Mouse (Mus musculus): ENCODE measurements at regions not wholly inside any gene's neighbourhood (a gene's known extent, or its start where the extent isn't known, plus 50 kb on each side); places are given as distances from the start of the nearest gene placed in this dataset.

DNA sequence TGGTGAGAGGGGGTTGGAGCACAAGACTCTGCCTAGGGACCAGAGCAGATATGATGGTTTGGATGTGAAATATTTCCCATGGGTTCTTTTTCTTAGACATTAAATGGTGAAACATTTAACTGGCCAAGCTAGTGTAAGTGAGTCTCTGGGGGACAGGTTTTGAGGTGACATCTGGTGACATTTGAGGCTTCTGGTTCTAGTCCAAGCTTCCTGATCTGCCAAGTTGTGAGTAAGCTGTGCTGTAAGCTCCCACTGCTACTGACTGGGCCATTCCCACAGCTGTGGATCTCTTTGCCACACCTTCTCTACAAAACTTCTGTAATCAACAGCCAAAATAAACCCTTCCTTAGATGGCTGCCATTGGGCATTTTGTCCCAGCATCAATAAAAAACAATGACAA, 264.4 kb downstream of the Cbln1 start:
- Histone ChIP-seq H3K36me3 (ENCODE audit: insufficient read depth, low read length) (no peaks in the 10 kb centered on the region), H3K4me3 (ENCODE audit: low read depth, low read length) (no peak overlapping the region), H3K9me3 (ENCODE audit: low read length) (no peaks in the 10 kb centered on the region), H3K9ac (replicated peaks; ENCODE audit: low read depth) (no peak overlapping the region), H3K27me3 (replicated peaks; ENCODE audit: insufficient read depth, low read length) (no peaks in the 10 kb centered on the region), H3K4me1 (ENCODE audit: insufficient read depth, low read depth, low read length) (no peaks in the 10 kb centered on the region), H3K27ac (ENCODE audit: low read length) (no peak overlapping the region), H3K4me2 (replicated peaks; ENCODE audit: low read depth, low read length) (no peak overlapping the region)
- DNase-seq (ENCODE audit: low spot score), result no peak
- ATAC-seq, result no peak
- TF ChIP-seq EP300 (IDR thresholded peaks at IDR 0.05), result no peak
- no peak for TF ChIP-seq CTCF (IDR thresholded peaks at IDR 0.05)

DNA sequence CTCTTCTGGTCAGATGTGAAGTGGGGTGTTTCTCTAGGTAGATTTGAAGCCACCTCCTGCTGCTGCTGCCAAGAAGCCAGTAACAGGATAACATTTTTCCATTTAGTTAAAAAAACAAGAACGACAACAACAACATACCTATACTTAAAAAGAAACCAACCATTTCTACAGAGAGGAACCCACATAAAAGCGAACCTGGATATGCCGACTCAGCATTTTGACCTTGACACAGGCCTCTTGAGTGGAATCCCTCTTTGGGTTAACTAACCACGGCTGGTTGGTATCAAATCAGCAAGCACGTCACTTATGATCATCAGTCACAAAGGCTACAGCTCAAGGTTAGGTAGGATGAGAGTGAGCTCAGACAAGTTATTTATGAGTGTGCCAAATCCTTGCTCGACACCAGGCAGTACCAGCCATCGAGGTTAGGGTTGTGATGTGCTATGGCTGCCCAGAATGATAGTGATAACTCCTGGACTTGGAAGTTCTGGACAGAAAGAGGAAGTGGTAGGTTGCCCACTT, 269.7 kb downstream of the Cbln1 start:
- ATAC-seq (no peak), DNase-seq (ENCODE audit: low spot score) (no peak)
- TF ChIP-seq EP300 (IDR thresholded peaks at IDR 0.05) (no peak), CTCF (IDR thresholded peaks at IDR 0.05) (no peak)
- Histone ChIP-seq H3K4me3 (ENCODE audit: low read depth, low read length) (no peak overlapping the region), H3K4me1 (ENCODE audit: insufficient read depth, low read depth, low read length) (no peaks in the 10 kb centered on the region; the same call in 1 of the 2 replicates), H3K27ac (ENCODE audit: low read length) (no peak overlapping the region), H3K4me2 (replicated peaks; ENCODE audit: low read depth, low read length) (no peak overlapping the region), H3K9me3 (ENCODE audit: low read length) (no peaks in the 10 kb centered on the region), H3K36me3 (ENCODE audit: insufficient read depth, low read length) (no peaks in the 10 kb centered on the region), H3K9ac (replicated peaks; ENCODE audit: low read depth) (no peak overlapping the region), H3K27me3 (replicated peaks; ENCODE audit: insufficient read depth, low read length) (no peaks in the 10 kb centered on the region)
- 73% methylated on average over 7 of the region's 7 CpGs for WGBS

DNA sequence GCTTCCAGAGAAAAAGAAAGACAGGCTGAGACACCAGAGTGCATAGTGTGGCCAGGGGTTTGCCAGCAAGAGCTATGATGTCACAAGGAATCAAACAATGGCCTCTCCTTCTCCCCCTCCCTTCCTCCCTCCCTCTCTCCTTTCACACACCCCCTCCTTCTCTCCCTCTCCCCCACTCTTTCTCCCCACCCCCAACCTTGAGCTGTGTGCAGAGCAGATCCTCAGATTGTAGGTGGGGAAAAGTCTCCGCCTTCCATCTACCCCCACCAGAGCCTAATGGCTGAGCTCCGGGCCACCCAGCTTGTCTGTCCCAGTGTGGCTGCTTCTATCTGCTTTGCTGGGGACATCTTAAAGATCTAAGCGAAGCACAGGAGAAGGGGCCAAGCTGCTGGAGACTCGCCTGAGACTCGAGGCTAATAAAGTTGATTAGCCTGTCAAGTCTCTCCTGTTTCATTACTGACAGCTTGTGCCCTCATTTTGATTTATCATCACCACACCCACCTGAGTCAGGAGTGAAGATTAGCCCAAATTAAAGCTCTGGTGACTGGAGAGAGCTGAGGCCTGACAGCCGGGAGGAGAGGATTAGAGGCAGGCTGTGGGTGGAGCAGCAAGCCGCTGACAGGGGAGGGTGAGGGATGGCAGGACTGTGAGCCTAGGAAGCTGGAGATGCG, 272.8 kb downstream of the Cbln1 start:
- H3K27me3 ChIP-seq (replicated peaks; ENCODE audit: insufficient read depth, low read length), result no peaks in the 10 kb centered on the region
- no peak overlapping the region for H3K4me3 ChIP-seq (ENCODE audit: low read depth, low read length)
- ATAC-seq (no peak), DNase-seq (ENCODE audit: low spot score) (no peak)
- H3K27ac ChIP-seq (ENCODE audit: low read length), result no peak overlapping the region
- H3K4me1 ChIP-seq (ENCODE audit: insufficient read depth, low read depth, low read length), result no peaks in the 10 kb centered on the region; the same call in 1 of the 2 replicates
- H3K9ac ChIP-seq (replicated peaks; ENCODE audit: low read depth), result no peak overlapping the region
- TF ChIP-seq EP300 (IDR thresholded peaks at IDR 0.05) (no peak), CTCF (IDR thresholded peaks at IDR 0.05) (no peak)
- no peak overlapping the region for H3K4me2 ChIP-seq (replicated peaks; ENCODE audit: low read depth, low read length)
- no peaks in the 10 kb centered on the region for H3K36me3 ChIP-seq (ENCODE audit: insufficient read depth, low read length)
- no peaks in the 10 kb centered on the region for H3K9me3 ChIP-seq (ENCODE audit: low read length)
- 4% methylated on average over 8 of the region's 8 CpGs for WGBS

DNA sequence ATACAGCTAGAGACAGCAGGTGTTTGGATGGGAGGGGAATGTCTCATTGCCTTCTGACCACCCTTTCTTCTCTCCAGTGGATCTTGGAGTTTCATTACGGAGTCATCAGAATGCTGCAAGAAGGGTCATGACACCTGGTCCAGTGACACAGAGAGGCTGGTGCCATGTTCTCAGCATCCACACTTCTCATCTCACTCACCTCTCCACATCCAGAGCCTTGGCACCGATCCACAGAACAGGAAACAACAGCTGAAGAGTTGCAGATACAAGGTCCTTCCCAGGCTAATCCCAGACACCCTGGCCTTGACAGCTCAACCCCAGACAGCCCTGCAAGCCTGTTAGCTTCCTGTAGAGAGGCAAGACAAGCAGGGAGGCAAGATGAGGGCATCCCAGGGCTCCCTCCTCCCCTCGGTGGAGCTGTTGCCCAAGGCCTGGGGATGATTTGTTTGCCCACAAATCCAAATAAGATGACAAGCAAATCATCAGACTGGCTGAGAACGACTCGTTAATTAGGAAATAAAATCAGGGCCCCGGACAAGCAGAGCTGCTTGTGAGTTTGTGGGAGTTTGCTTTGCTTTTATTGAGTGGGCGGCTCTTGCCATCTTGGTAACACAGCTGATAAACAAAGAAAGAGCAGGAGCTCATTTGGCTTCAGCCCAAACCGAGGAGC, 274.4 kb downstream of the Cbln1 start:
- ATAC-seq (no peak), DNase-seq (ENCODE audit: low spot score) (no peak)
- no peaks in the 10 kb centered on the region for H3K9me3 ChIP-seq (ENCODE audit: low read length)
- H3K4me1 ChIP-seq (ENCODE audit: insufficient read depth, low read depth, low read length), result no peaks in the 10 kb centered on the region; the same call in 1 of the 2 replicates
- no peak overlapping the region for H3K9ac ChIP-seq (replicated peaks; ENCODE audit: low read depth)
- no peak overlapping the region for H3K27ac ChIP-seq (ENCODE audit: low read length)
- TF ChIP-seq CTCF (IDR thresholded peaks at IDR 0.05), result no peak
- no peak for TF ChIP-seq EP300 (IDR thresholded peaks at IDR 0.05)
- WGBS, result 34% methylated on average over 8 of the region's 8 CpGs
- no peaks in the 10 kb centered on the region for H3K36me3 ChIP-seq (ENCODE audit: insufficient read depth, low read length)
- H3K4me3 ChIP-seq (ENCODE audit: low read depth, low read length), result no peak overlapping the region
- no peak overlapping the region for H3K4me2 ChIP-seq (replicated peaks; ENCODE audit: low read depth, low read length)
- no peaks in the 10 kb centered on the region for H3K27me3 ChIP-seq (replicated peaks; ENCODE audit: insufficient read depth, low read length)

DNA sequence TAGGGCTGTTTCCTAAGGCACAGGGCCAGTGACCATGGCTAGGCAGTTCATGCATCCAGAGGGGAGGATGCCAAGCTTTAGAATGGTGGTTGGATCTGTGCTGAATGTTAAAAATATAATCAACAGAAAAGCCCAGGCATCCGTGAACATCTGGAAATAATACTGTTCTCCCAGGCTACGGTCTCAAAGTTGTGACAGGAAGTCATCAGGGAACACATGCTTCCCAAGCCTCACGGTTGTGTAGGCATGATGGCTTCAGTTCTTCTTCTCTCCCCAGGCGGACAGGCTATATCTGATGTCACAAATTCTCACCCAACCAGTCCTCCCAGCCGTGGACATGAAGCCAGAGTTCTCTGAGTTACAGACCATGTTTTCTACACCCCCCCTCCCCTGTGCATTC, 275.4 kb downstream of the Cbln1 start:
- DNase-seq (ENCODE audit: low spot score) (no peak), ATAC-seq (no peak; the same call in 1 of the 2 replicates)
- WGBS, result 20% methylated on average over 5 of the region's 5 CpGs
- Histone ChIP-seq H3K4me2 (replicated peaks; ENCODE audit: low read depth, low read length) (no peak overlapping the region), H3K27me3 (replicated peaks; ENCODE audit: insufficient read depth, low read length) (no peaks in the 10 kb centered on the region), H3K27ac (ENCODE audit: low read length) (no peak overlapping the region), H3K36me3 (ENCODE audit: insufficient read depth, low read length) (no peaks in the 10 kb centered on the region), H3K4me1 (ENCODE audit: insufficient read depth, low read depth, low read length) (no peaks in the 10 kb centered on the region; the same call in 1 of the 2 replicates), H3K9me3 (ENCODE audit: low read length) (no peaks in the 10 kb centered on the region), H3K9ac (replicated peaks; ENCODE audit: low read depth) (no peak overlapping the region), H3K4me3 (ENCODE audit: low read depth, low read length) (no peak overlapping the region)
- no peak for TF ChIP-seq EP300 (IDR thresholded peaks at IDR 0.05)
- no peak for TF ChIP-seq CTCF (IDR thresholded peaks at IDR 0.05)

DNA sequence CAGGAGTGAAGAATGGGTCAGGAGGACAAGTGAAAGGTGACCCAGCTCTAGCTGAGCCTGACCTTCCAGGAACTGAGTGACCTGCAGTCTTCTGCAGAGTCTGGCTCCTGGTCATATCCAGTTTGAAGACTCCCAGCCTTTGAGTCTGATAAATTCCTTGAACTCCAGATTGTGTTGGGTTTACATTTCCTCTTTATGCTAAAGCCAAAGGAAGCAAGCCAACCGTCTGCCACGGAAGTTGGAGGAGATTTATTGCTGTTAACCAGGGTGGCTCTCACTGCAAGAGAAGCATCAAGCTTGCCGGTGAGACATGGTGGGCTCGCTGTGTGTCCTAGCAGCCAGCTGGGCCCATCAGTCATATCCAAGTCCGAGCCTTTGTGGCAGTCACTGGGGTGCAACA, 276.4 kb downstream of the Cbln1 start:
- Histone ChIP-seq H3K4me3 (ENCODE audit: low read depth, low read length) (no peak overlapping the region), H3K9ac (replicated peaks; ENCODE audit: low read depth) (no peak overlapping the region), H3K27me3 (replicated peaks; ENCODE audit: insufficient read depth, low read length) (no peaks in the 10 kb centered on the region), H3K36me3 (ENCODE audit: insufficient read depth, low read length) (no peaks in the 10 kb centered on the region), H3K4me1 (ENCODE audit: insufficient read depth, low read depth, low read length) (no peaks in the 10 kb centered on the region; the same call in 1 of the 2 replicates), H3K9me3 (ENCODE audit: low read length) (no peaks in the 10 kb centered on the region), H3K27ac (ENCODE audit: low read length) (no peak overlapping the region), H3K4me2 (replicated peaks; ENCODE audit: low read depth, low read length) (no peak overlapping the region)
- ATAC-seq (no peak), DNase-seq (ENCODE audit: low spot score) (no peak)
- WGBS, result 38% methylated on average over 5 of the region's 5 CpGs
- TF ChIP-seq CTCF (IDR thresholded peaks at IDR 0.05) (no peak), EP300 (IDR thresholded peaks at IDR 0.05) (no peak)

Measured in lung, postnatal 0 days (tissue).